Mouse (Mus musculus) MEL (cell line): ENCODE data around the gene Marf1. TPM values are rescaled to one million over a fixed set of nuclear protein-coding genes. Genes with fewer than 3 reads are reported as not detected.
"Not testable (repeated sequence)": the region's sequence is repeated elsewhere in the genome, so short reads cannot be mapped to it uniquely, and the experiment has no call there.

Experiments
- DNase-seq: peaks from one replicate; pipeline ENCODE4 v3.0.0; 2011; ENCODE audit warnings: low read depth, low spot score
- H3K27ac ChIP-seq: 2 replicates; pipeline ENCODE4 v1.5.1; 2012; ENCODE audit warnings: low read depth, mild to moderate bottlenecking, control low read depth, low read length, moderate library complexity; ENCODE audit not compliant: control insufficient read depth
- H3K27me3 ChIP-seq, 2 experiments: fragments of 150-350 bp in 1 of 2; sonication (generic) in 1 of 2; 2 replicates each; pipeline ENCODE4 v1.6.1; 2012; ENCODE audit warnings: low read length in 2 of 2, mild to moderate bottlenecking in 2 of 2, improper control_type of control experiment in 1 of 2, moderate library complexity in 1 of 2; ENCODE audit not compliant: insufficient read depth in 2 of 2, control insufficient read depth in 1 of 2
- H3K36me3 ChIP-seq, 2 experiments: 2 replicates each; pipeline ENCODE4 v1.6.1; 2012 to 2014; ENCODE audit warnings: low read length in 2 of 2, improper control_type of control experiment in 1 of 2, inconsistent platforms in 1 of 2, mild to moderate bottlenecking in 1 of 2; ENCODE audit not compliant: insufficient read depth in 2 of 2, control insufficient read depth in 1 of 2
- H3K4me1 ChIP-seq, 2 experiments: fragments of 150-350 bp in 1 of 2; sonication (generic) in 1 of 2; 2 replicates each; pipeline ENCODE4 v1.6.1; 2012; ENCODE audit warnings: low read length in 2 of 2, improper control_type of control experiment in 1 of 2, mild to moderate bottlenecking in 1 of 2; ENCODE audit not compliant: insufficient read depth in 2 of 2, control insufficient read depth in 1 of 2
- H3K4me3 ChIP-seq, 2 experiments: fragments of 150-350 bp in 1 of 2; sonication (generic) in 1 of 2; 2 replicates each; pipeline ENCODE4 v1.5.1; 2012; ENCODE audit warnings: low read depth in 2 of 2, low read length in 2 of 2, mild to moderate bottlenecking in 2 of 2, moderate library complexity in 2 of 2, control low read depth in 1 of 2, improper control_type of control experiment in 1 of 2; ENCODE audit not compliant: control insufficient read depth in 1 of 2, insufficient read depth in 1 of 2
- H3K79me2 ChIP-seq: 2 replicates; pipeline ENCODE4 v1.6.1; 2012; ENCODE audit warnings: mild to moderate bottlenecking, low read length, moderate library complexity; ENCODE audit not compliant: control insufficient read depth, poor library complexity, insufficient read depth
- H3K9ac ChIP-seq: 2 replicates; pipeline ENCODE4 v1.6.1; 2012; ENCODE audit warnings: low read depth, mild to moderate bottlenecking, control low read depth, low read length, moderate library complexity; ENCODE audit not compliant: control insufficient read depth, poor library complexity, severe bottlenecking
- H3K9me3 ChIP-seq: fragments of 150-350 bp; sonication (generic); replicated peaks from 2 replicates; pipeline ENCODE4 v1.6.1; 2012; ENCODE audit warnings: mild to moderate bottlenecking, low read length, improper control_type of control experiment, moderate library complexity; ENCODE audit not compliant: insufficient read depth
- CTCF ChIP-seq, 3 experiments: IDR thresholded peaks in 2 of 3; conservative IDR thresholded peaks in 1 of 3; 2 replicates each; pipeline ENCODE4 v1.5.1; 2011 to 2012; ENCODE audit warnings: low read length in 3 of 3, low read depth in 2 of 3, mild to moderate bottlenecking in 2 of 3, improper control_type of control experiment in 1 of 3, inconsistent platforms in 1 of 3, mixed read lengths in 1 of 3, moderate library complexity in 1 of 3; ENCODE audit not compliant: control insufficient read depth in 1 of 3, insufficient read depth in 1 of 3, poor library complexity in 1 of 3, severe bottlenecking in 1 of 3
- ETS1 ChIP-seq: IDR thresholded peaks from 2 replicates; pipeline ENCODE4 v1.6.1; 2012; ENCODE audit warnings: low read depth, mild to moderate bottlenecking, inconsistent platforms, low read length, improper control_type of control experiment, moderate library complexity
- MXI1 ChIP-seq: IDR thresholded peaks from 2 replicates; pipeline ENCODE4 v1.6.1; 2011; ENCODE audit warnings: mild to moderate bottlenecking, low read depth, low read length, improper control_type of control experiment
- NELFE ChIP-seq: IDR thresholded peaks from 2 replicates; pipeline ENCODE4 v1.6.1; 2011; ENCODE audit warnings: low read depth, low read length, improper control_type of control experiment
- RAD21 ChIP-seq: IDR thresholded peaks from 2 replicates; pipeline ENCODE4 v1.6.1; 2011; ENCODE audit warnings: mild to moderate bottlenecking, low read depth, low read length, improper control_type of control experiment
- TAL1 ChIP-seq: IDR thresholded peaks from 2 replicates; pipeline ENCODE4 v1.6.1; 2012; ENCODE audit warnings: mild to moderate bottlenecking, inconsistent platforms, low read length, moderate library complexity, mixed read lengths
- TBP ChIP-seq: IDR thresholded peaks from 2 replicates; pipeline ENCODE4 v1.8.0; 2011; ENCODE audit warnings: low read depth, low read length, improper control_type of control experiment
- UBTF ChIP-seq: IDR thresholded peaks from 2 replicates; pipeline ENCODE4 v1.6.1; 2012; ENCODE audit warnings: low read depth, mild to moderate bottlenecking, inconsistent platforms, low read length, improper control_type of control experiment, moderate library complexity, borderline replicate concordance; ENCODE audit not compliant: insufficient read depth
- ZC3H11A ChIP-seq: IDR thresholded peaks from 2 replicates; pipeline ENCODE4 v1.6.1; 2012; ENCODE audit warnings: low read depth, mild to moderate bottlenecking, inconsistent platforms, low read length, improper control_type of control experiment
- ZMIZ1 ChIP-seq: IDR thresholded peaks from 2 replicates; pipeline ENCODE4 v1.6.1; 2012; ENCODE audit warnings: low read depth, mild to moderate bottlenecking, inconsistent platforms, low read length, improper control_type of control experiment, moderate library complexity
- polyA plus RNA-seq, 2 experiments: library from polyadenylated mRNA; stranded (reverse) in 1 of 2; unstranded in 1 of 2; fragments of >175 nt in 1 of 2; fragments of >200 nt in 1 of 2; gene quantifications; 2 replicates each; pipeline versions ENCODE4 v1.2.1 to v1.2.4; 2012; ENCODE audit warnings: low replicate concordance in 2 of 2, low read depth in 1 of 2; ENCODE audit not compliant: insufficient read length in 2 of 2, insufficient read depth in 1 of 2, missing spikeins in 1 of 2
- total RNA-seq: library from RNA; depleted of rRNA; stranded (reverse); fragments of 300-350 nt; gene quantifications from 2 replicates; pipeline ENCODE4 v1.2.3, GENCODE M21; 2012

Marf1 gene
- total and polyA plus RNA-seq, 3 experiments: 8.7 to 16.2 TPM; not detected in 1

- TF ChIP-seq RAD21: no peak
- 0 out of 2 replicates have a peak, but pooled peaks have one; percentile 1 for TF ChIP-seq ETS1
- no peak; the same call in 1 of the 2 replicates for TF ChIP-seq MXI1
Observed at GRCm38 (mm10) chr16:14158936-14159745, 4.0 kb downstream of the Marf1 start (continued).

- TF ChIP-seq CTCF (IDR thresholded peaks at IDR 0.05 in 2 of 3, conservative IDR thresholded peaks at IDR 0.05 in 1 of 3; ENCODE audit: control insufficient read depth in 1 of 3, insufficient read depth in 1 of 3, low read depth in 2 of 3, low read length in 3 of 3, poor library complexity in 1 of 3, severe bottlenecking in 1 of 3) (0 out of 6 replicates have a peak, but pooled peaks of 1 of the 3 experiments have one; percentile 3), TBP (no peak)
- no peak for DNase-seq
- H3K27ac ChIP-seq: peak overlapping the region; percentile 66
- H3K27me3 ChIP-seq: no peaks in the 10 kb centered on the region
- H3K4me3 ChIP-seq: peak overlapping the region; percentile 84 to 92
- peak overlapping the region; percentile 83 for H3K9ac ChIP-seq
- H3K9me3 ChIP-seq: no peaks in the 10 kb centered on the region
- H3K36me3 ChIP-seq: peaks cover 0 to 15% of the 10 kb centered on the region in 2 experiments; a peak in 2 of 4 replicates
- H3K4me1 ChIP-seq: peaks cover 0 to 6% of the 10 kb centered on the region in 2 experiments; a peak in 2 of 4 replicates
- H3K79me2 ChIP-seq: peaks cover 20% of the 10 kb centered on the region
Observed at GRCm38 (mm10) chr16:14158536-14158935, 4.6 kb downstream of the Marf1 start.

- DNase-seq: no peak
- H3K27me3 ChIP-seq: no peaks in the 10 kb centered on the region
- H3K79me2 ChIP-seq: peaks cover 14% of the 10 kb centered on the region
- H3K9me3 ChIP-seq: no peaks in the 10 kb centered on the region
- TF ChIP-seq UBTF (no peak), CTCF (IDR thresholded peaks at IDR 0.05 in 2 of 3, conservative IDR thresholded peaks at IDR 0.05 in 1 of 3; ENCODE audit: control insufficient read depth in 1 of 3, insufficient read depth in 1 of 3, low read depth in 2 of 3, low read length in 3 of 3, poor library complexity in 1 of 3, severe bottlenecking in 1 of 3) (no peak), ZC3H11A (no peak), TAL1 (no peak), NELFE (no peak), ZMIZ1 (no peak)
- H3K4me3 ChIP-seq: no peak overlapping the region
- peaks cover 0 to 6% of the 10 kb centered on the region in 2 experiments; a peak in 2 of 4 replicates for H3K4me1 ChIP-seq
- H3K36me3 ChIP-seq: peaks cover 0 to 20% of the 10 kb centered on the region in 2 experiments; a peak in 3 of 4 replicates
- no peak overlapping the region for H3K27ac ChIP-seq
- no peak overlapping the region for H3K9ac ChIP-seq
Observed at GRCm38 (mm10) chr16:14156312-14156711, 6.8 kb downstream of the Marf1 start.

GRCm38 (mm10) chr16:14155638-14156037 is 7.5 kb downstream of the Marf1 start:
- Histone ChIP-seq H3K79me2 (peaks cover 14% of the 10 kb centered on the region), H3K36me3 (peaks cover 0 to 18% of the 10 kb centered on the region in 2 experiments; a peak in 3 of 4 replicates)
- H3K4me1 ChIP-seq, H3K4me3 ChIP-seq, DNase-seq, H3K9ac ChIP-seq, H3K27me3 ChIP-seq, H3K27ac ChIP-seq, H3K9me3 ChIP-seq: not testable (repeated sequence)
